Mouse (Mus musculus): ENCODE measurements around the gene Gm49378.

The Gm49378 gene

DNA sequence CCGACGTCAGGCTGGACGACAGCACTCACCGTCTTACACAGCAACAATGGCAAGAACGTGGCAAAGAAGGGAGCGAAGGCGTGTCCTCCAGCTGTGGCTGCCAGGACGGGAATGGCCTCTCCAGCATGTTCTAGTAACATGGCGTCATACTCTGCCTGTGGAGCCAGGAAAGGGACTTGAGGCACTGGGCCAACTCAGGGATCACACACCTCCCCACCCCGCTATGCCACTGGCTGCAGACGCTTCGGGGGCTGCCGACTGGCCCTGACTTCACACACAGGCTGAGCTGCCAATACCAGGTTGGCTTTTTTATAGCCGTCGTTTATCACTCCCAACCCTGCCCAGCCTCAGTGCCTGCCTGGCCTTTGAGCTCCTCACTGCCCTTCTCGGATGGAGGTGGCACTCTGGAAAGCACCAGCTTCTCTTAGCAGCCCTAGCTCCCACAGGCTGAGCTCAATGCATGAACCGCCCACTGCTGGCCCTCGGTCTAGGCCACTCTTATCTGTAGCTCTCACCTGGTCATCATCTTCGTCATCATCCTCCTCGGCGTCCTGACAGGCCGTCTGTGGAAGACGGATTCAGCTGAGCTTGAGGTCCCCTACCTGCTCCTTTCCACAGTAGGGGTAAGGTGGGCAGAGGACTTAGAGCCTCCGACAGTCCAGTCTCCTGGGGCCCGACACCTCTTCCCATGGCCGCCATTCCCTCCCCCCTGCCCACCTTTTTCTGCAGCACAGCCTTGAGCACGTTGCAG, 9.4 kb downstream of the Gm49378 start:
- no peak for DNase-seq

DNA sequence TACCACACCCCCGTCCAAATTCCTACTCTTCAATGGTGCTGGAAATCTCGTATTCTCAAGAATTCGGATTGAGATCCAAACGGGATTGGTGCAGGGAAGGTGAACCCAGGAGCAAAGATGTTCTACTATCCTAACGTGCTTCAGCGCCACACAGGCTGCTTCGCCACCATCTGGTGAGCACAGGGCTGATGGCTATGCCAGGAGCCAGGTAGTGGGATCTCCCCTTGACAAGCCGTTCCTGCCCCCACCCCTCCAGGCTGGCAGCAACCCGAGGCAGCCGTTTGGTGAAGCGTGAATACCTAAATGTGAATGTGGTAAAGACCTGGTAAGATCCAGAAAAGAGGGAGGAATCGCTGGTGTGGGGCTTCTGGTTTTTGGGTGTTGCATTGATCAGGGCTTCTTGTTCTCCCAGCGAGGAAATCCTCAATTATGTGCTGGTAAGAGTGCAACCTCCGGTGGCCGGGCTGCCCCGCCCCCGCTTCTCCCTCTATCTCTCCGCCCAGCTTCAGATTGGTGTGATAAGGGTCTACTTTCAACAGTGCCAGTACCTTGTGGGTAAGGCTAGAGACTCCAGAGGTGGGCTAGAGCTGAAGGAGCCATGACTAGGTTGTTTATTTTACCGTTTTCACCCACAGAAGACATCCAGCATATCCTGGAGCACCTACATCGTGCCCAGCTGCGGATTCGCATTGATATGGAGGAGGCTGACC, 19.1 kb downstream of the Gm49378 start:
- DNase-seq = peak; percentile 57

DNA sequence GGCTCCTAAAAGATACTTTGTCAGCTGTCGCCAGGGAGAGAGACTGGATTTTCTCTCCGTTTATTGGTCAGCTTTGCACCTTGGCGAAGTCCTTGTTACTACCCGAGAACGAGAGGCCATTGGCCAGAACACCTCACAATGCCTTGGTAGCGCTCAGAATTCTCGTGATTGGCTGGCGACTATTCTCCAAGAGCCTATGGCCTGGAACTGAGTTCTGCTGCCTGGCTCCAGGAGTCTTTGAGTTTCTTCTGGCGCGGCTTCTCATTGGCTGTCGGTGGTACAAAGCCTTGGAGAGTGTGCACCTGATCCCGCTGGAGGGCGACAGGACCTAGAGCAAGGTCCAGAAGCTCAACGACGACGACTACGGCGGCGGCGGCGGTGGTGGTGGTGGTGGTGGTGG, 19.9 kb downstream of the Gm49378 start, which contains the start of gene Rec8:
TSS of gene Rec8 (plus strand) at position 216 of the 400 bp plus-strand sequence.
- peak; percentile 90 for DNase-seq

DNA sequence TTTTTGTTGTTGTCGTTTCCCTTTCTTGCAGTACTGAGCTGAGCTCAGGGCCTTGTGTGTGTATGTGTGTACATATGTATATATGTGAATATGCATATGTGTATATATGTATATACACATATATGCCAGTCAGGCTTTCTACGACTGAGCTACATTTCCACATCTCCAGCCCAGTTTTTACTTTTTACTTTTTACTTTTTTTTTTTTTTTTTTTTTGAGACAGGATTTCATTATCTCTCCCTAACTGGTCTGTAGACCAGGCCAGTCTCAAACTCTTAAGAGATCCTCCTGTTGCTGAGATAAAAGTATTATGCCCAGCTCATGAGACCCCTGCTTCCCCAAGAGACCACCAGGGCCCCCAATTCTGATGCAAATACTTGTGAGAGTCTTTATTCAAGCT, 20.9 kb downstream of the Gm49378 start:
- no peak for DNase-seq

DNA sequence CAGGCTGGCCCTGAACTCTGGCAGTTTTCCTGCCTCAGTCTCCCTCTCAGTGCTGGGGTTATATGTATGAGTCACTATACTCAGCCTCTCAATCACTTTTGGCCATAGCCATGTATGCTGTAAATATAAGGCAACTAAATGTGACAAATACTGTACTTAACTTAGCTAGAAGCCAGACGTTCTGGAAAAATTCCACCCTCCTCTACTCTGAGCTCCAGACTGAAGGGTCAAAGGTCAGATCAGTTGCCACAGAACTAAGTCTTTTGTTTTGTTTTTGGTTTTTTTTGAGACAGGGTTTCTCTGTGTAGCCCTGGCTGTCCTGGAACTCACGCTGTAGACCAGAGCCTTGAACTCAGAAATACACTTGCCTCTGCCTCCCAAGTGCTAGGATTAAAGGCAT, 21.8 kb downstream of the Gm49378 start:
- DNase-seq = no peak

DNA sequence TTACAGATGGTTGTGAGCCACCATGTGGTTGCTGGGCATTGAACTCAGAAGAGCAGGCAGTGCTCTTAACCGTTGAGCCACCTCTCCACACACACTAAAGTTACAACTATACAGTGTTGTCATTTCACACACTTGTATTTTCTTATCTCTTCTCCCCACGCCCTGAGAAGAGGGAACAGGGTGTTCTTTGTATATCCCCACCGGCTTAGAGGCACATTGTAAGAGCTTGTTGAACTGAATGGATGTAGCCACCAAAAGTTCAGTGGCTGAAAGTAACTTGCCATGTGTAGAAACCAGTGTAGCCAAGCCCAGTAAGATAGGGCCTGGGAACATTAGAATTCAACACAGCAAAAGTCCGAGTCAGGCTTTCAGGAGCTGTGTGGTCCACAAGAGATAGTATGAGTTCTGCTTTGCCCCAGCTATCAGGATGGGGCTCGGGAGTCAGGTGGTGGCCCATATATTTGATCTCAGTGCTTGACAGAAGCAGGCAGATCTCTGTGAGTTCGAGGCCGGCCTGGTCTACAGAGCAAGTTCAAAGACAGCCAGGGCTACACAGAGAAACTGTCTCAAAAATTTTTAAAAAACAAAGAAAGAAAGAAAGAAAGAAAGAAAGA, 23.0 kb downstream of the Gm49378 start:
- no peak for DNase-seq

DNA sequence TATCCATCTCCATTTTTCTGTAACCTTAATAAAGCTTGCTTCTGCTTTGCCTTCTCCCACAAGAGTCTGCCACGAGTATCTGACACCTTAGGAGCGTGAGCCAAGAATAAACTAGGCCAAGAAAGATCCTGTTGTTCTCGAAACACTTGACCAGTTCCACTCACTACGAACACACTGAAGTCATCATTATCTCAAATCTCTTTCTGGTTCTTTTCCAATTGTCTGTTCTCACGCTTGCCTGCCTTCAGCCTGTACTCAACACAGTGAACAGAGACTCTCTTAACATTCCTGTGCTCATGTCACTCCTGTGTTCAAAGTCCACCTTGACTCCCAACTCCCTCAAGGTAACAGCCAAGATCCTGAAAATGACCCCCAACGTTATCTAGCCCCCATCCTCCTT, 24.3 kb downstream of the Gm49378 start:
- DNase-seq = no peak

DNA sequence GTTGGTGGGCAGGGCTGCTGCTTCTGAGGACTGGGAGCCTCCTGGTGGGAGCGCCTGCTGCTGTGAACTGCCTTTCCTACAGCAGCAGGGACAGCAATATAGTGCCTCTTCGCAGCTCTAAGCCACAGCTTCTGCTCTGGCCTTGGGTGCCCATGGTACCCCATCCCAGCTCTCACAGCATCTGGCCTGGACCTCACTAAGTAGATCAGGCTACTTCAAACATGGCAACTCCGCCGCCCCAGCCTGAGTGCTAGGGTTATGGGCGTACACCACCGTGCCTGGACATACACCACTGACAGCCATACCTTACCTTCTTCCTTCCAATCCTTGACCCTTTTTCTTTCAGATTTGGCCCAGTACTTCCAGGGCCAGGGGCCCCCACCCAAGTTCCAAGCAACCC, 29.4 kb downstream of the Gm49378 start:
- no peak for DNase-seq

DNA sequence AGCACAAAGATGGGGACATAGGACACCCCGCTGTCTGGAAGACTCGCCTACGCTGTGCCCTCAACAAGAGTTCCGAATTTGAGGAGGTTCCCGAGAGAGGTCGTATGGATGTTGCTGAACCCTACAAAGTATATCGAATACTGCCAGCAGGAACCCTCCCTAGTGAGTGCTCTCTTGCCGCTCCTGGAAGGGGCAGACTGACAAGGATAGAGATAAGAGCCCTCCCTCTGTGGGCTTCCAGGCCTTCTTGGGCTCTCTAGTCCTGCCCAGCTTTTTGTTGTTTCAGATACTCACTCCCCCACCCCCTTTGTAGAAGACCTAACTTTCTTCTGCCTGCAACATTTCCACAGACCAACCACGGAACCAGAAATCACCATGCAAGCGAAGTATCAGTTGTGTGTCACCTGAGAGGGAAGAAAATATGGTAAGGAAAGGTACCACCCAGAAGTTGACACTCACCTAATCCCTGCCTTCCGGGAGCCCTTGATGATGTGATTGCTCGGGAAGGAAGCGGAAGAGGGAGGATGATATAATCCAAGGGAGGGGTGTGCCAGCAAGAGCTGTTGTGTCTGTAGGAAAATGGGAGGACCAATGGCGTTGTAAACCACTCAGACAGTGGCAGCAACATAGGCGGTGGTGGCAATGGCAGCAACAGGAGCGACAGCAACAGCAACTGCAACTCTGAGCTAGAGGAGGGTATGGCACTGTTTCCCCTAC, 31.8 kb downstream of the Gm49378 start:
- no peak for DNase-seq

DNA sequence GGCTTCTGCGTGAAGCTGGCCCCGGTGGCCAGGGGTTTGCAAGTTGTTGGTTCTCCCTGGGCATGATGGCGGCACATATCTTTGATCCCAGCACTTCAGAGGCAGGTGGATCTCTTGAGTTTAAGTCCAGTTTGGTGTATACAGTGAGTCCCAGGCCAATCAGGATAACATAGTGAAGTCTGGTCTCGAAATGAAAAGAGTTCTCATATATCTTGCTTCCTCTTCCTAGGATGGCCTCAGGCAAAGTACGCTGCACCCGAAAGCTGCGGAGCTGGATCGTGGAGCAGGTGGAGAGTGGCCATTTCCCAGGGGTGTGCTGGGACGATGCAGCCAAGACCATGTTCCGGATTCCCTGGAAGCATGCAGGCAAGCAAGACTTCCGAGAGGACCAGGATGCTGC, 32.9 kb downstream of the Gm49378 start:
- no peak for DNase-seq

DNA sequence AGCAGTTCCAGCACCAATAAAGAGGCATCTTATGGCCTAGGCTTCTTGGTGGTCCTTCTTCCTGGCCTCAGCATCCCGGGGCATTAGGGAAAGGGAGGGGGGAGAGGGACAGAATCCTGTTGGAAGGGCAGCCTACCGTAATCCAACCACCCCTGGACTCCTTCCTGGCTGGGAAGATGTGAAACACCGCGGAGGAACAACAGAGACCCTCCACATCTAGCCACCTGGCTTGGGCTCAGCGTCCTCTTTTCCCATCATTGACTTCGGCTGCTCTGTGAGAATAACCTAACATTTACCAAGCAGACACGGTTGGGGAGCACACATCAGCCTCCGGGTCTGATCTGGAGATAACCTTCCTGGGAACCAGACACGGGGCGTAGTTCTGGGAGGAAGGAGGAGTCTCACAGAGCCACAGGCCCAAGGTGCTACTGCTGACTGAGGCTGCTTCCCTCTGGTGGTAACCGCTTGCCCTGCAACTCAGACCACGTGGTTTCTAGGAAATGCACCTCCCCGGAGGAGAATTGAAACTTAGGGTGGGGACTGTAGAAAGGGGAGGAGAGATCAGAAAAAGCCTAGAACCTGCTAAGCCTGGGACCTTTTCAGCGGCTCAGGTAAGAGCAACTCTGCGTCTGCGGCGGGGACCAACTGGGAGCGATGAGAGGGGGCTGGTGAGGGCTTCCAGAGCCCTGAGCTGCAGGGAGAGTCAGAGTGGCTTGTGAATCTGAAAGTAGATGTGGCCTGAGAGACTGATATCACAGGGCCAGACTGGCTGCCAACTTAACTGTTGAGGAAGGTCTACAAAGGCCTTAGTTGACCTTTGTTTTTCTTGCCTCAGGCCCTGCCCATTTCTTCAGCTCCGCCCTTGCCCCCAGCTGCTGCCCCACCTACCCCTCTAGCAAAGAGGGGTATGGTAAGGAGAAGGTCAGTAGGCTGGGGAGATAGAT, 33.8 kb downstream of the Gm49378 start:
- DNase-seq = peak; percentile 87

DNA sequence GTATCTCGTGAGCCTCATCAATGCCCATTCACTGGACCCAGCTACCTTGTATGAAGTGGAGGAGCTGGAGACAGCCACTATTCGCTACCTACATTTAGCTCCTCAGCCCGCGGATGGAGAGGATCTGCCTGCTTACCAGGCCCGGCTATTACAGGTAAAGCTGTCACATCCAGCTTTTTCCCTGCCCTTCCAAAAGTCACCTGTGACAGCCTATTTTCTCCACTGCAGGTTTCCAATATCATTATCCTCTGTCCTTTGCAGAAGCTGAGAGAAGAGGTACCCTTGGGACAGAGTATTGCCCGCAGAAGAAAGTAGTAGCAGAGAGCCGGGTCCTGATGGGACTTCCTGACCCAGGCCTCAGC, 34.4 kb downstream of the Gm49378 start, which contains the start of gene Irf9:
TSS of gene Irf9 (plus strand) at position 301 of the 362 bp plus-strand sequence.
- DNase-seq = no peak

DNA sequence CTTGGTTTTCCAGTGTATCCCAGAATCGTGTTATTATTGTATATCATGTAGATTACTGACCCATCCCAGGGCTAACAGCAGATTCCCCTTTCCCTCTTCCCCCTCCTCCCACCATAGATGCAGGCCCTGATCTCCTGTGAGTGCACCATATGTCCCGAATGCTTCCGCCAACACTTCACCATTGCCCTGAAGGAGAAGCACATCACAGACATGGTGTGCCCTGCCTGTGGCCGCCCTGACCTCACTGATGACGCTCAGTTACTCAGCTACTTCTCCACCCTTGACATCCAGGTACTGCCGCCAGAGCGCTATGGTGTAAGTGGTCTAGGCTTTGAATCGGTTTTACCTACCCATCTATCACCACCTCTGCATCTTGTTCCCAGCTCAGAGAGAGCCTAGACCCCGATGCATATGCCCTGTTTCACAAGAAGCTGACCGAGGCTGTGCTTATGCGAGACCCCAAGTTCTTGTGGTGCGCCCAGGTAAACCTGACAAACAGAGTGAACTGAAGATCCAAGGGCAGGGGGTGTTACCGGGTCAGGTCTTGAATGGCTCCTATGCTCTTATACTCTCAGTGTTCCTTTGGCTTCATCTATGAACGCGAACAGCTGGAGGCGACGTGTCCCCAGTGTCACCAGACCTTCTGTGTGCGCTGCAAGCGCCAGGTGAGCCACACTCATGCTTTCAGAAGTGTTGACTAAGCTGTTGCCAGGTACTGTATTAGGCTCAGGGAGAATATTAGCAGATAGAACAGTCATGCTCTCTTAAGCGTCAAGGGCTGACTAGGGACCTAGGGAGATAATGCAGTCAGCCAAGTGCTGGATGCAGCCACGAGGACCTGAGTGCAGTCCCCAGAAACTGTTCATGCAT, 38.9 kb downstream of the Gm49378 start:
- DNase-seq = no peak

DNA sequence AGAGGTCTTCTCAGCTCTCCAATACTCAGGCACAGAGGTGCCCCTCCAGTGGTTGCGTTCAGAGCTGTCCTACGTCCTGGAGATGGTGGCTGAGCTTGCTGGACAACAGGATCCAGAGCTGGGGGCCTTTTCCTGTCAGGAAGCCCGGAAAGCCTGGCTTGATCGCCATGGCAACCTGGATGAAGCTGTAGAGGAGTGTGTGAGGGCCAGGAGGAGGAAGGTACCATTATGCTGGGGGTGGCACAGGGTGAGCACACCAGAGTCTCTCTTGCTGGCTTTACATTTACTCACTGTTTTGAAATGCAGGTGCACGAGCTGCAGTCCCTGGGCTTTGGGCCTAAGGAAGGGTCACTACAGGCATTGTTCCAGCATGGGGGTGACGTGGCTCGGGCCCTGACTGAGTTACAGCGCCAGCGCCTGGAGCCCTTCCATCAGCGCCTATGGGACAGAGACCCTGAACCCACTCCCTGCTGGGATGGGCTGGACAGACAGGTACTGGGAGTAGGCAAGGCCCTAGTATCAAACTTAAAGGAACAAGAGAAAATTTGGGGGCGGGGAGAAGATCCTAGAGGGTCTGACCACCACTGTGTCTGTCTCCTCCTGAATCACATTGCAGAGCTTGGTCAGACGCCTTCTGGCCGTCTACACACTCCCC, 41.5 kb downstream of the Gm49378 start:
- DNase-seq = no peak

DNA sequence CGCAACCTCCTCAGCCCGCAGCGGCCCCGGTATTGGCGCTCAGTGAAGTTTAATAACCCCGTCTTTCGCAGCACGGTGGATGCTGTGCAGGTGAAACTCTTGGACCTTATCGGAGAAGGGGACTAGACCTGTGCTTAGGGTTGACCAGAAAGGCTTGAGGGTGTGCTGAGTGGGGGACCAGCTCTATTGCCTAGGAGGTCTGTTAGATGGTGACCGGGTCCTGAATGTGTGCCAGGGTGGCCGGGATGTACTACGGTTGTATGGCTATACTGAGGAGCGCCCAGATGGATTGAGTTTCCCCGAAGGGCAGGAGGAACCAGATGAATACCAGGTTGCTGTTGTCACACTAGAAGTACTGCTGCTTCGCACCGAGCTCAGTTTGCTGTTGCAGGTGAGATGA, 45.5 kb downstream of the Gm49378 start:
- DNase-seq = peak; percentile 68

DNA sequence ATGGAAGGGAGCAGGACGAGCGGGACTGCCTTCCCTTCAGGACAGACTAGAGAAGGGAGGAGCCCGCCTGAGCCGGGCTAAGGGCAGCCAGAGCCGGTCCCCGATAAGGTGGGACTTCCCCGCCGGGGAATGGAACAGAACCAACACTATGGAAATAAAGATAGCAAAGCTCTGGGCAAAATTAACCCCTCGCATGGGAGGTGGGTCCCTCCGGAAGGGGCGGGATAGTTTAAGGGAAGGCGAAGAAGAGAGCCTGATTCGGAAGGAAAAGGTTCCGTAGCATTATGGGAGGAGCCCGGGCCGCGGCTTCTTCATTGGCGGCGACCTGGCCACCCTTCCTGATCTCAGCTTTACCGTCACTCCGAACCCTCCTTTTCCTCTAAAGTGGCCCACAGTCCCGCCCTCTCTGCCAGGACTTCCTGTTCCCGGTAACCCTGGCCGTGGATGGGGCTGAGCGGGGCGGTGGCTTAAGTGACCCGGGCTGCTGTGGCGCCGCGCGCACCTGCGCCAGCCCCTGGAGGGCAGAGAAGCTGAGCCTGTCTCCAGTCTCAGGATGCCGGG, 46.3 kb downstream of the Gm49378 start, which contains the start of gene Rnf31:
TSS of gene Rnf31 (plus strand) at position 378 of the 561 bp plus-strand sequence.
- DNase-seq = peak; percentile 95

DNA sequence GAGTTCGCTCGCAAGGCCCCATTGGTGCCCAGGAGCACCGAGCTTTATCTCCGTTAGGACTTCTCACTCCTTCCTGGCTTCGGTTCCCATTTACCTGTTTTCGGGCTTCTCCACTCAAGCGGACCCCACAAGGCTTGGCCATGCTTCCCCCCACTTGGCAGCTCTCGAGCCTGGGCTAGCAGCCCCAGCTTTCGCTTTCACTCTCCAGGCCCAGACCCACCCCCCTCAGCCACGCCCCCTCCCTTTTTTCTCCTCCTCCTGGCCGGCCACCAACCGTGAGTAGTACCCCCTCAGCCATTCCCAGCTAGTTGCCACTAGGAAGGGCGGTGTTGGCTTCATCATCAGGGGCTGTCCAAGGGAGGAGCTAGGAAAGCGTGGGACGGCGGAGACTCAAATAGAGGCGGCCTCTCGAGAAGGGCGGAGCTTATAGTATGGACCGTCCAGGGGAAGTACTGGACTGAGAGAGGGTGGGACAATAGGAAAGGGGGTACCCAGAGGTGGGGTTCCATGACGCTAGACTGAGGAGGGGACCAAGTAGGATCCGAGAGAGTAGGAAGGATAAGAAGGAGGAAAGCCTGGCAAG, 46.9 kb downstream of the Gm49378 start, which contains the start of gene Psme2:
TSS of gene Psme2 (minus strand) at position 366 of the 583 bp plus-strand sequence.
- DNase-seq = peak; percentile 92

DNA sequence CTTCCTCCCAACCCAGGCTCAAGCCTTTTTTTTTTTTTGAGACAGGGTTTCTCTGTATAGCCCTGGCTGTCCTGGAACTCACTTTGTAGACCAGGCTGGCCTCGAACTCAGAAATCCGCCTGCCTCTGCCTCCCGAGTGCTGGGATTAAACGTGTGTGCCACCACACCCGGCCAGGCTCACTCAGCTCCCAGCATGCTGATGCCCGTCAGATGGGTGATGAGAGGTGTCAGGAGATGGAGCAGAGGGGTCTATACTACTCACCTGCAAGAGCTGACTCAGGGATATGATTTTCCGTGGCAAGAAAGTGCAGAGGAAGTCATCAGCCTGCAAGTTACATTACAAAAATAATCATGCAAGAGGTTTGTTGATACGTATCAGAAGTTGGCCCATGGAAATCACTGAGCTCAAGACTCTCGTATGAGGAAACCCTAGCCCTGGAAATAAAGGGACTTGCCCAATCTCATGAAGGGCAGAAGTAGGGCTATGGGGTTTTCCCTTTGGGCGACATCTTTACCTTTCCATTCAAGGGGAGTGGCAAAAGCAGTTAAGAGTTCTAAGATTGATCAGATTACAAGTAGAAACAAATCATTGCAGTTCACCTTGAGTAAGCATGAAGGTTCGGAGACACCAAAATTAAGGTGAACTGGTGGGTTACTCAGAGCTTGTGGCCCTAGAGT, 47.8 kb downstream of the Gm49378 start:
- DNase-seq = peak; percentile 42

DNA sequence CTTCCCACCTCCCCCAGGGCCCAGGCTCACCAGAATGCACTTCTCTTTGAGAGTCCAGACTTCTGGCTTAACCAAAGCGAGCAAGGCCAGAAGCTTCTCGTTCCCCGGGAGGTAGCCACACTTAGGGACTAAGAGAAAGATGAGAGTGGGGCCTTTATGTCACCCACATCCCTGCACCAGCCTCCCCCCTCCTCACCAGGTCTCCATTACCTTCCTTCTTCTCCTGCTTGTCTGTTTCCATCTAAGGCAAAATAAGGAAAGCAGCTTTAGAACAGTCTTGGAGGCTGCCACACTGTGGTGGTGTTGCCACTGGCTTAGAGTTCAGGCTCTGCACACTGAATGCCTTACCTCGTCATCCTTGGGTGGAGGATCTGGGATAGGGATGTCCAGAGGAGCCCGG, 48.4 kb downstream of the Gm49378 start:
- DNase-seq = peak; percentile 29
